Mouse (Mus musculus) midbrain, embryonic 14.5 days (tissue): ENCODE data around the gene Safb. TPM values are rescaled to one million over a fixed set of nuclear protein-coding genes. Genes with fewer than 3 reads are reported as not detected.
A peak's percentile ranks its signal among the peaks of the same experiment; 100 is the strongest.

Experiments used
- ATAC-seq: fragments of 200-750 bp; cut with Nextera tagmentation; 2 replicates; pipeline ENCODE4 v1.8.0; 2017; ENCODE audit warnings: moderate number of reproducible peaks, moderate library complexity; ENCODE audit not compliant: low FRiP score, low TSS enrichment
- DNase-seq: peaks from one replicate; pipeline ENCODE4 v3.0.0-alpha.2; 2015
- H3K27ac ChIP-seq: fragments of 300-500 bp; sonication (generic); replicated peaks from 2 replicates; pipeline ENCODE4 v1.5.1; 2014; ENCODE audit warnings: mild to moderate bottlenecking, low read depth, low read length, moderate library complexity
- H3K27me3 ChIP-seq: fragments of 300-500 bp; sonication (generic); 2 replicates; pipeline ENCODE4 v1.6.1; 2014; ENCODE audit warnings: low read length, control low read depth, mixed read lengths; ENCODE audit not compliant: control insufficient read depth, insufficient read depth
- H3K36me3 ChIP-seq: fragments of 300-500 bp; sonication (generic); 2 replicates; pipeline ENCODE4 v1.6.1; 2014; ENCODE audit warnings: low read length, control low read depth; ENCODE audit not compliant: control insufficient read depth, insufficient read depth
- H3K4me1 ChIP-seq: fragments of 300-500 bp; sonication (generic); 2 replicates; pipeline ENCODE4 v1.6.1; 2014; ENCODE audit warnings: mild to moderate bottlenecking, antibody characterized with exemption, low read length, control low read depth; ENCODE audit not compliant: control insufficient read depth, insufficient read depth
- H3K4me2 ChIP-seq: fragments of 300-500 bp; sonication (generic); 2 replicates; pipeline ENCODE4 v1.6.1; 2014; ENCODE audit warnings: mild to moderate bottlenecking, low read length, moderate library complexity
- H3K4me3 ChIP-seq: fragments of 300-500 bp; sonication (generic); replicated peaks from 2 replicates; pipeline ENCODE4 v1.5.1; 2014; ENCODE audit warnings: low read depth, low read length
- H3K9ac ChIP-seq: fragments of 300-500 bp; sonication (generic); replicated peaks from 2 replicates; pipeline ENCODE4 v1.6.1; 2014; ENCODE audit warnings: mild to moderate bottlenecking, low read length, moderate library complexity
- H3K9me3 ChIP-seq: fragments of 300-500 bp; sonication (generic); 2 replicates; pipeline ENCODE4 v1.6.1; 2016; ENCODE audit warnings: low read length, control low read depth, mixed read lengths; ENCODE audit not compliant: control insufficient read depth
- WGBS: fragments of 180-500 bp; shearing (Covaris S2); extraction: QIAGEN DNeasy Blood & Tissue Kit; methylation state at CpG from one replicate; pipeline ENCODE4 v1.1.7; 2014; 5-methylcytosine and 5-hydroxymethylcytosine counted together
- polyA plus RNA-seq: library from polyadenylated mRNA; unstranded; fragments of >200 nt; fragmentation: Nextera tagmentation; extraction: Ambion mirVana; gene quantifications from 2 replicates; pipeline ENCODE4 v1.2.1, GENCODE M21; 2014

Safb gene
- polyA plus RNA-seq, 1 experiment from 2014 or later, result 89.6 TPM

- 0 out of 2 replicates have a peak overlapping the region, but pooled peaks have one; percentile 13 for H3K27ac ChIP-seq
- DNase-seq, result peak; percentile 36
- no peak overlapping the region for H3K4me3 ChIP-seq
- no peaks in the 10 kb centered on the region for H3K4me1 ChIP-seq
- peaks cover 91% of the 10 kb centered on the region for H3K36me3 ChIP-seq
- no peak overlapping the region for H3K4me2 ChIP-seq
- WGBS, result 63% methylated on average over 1 of the region's 1 CpGs
- H3K9me3 ChIP-seq, result no peaks in the 10 kb centered on the region
- H3K27me3 ChIP-seq, result no peaks in the 10 kb centered on the region
- no peak overlapping the region for H3K9ac ChIP-seq
- no peak for ATAC-seq
Measured at GRCm38 (mm10) chr17:56572154-56572553, 12.5 kb upstream of the Safb start.

- DNase-seq, result no peak
- Histone ChIP-seq H3K27me3 (no peaks in the 10 kb centered on the region), H3K4me3 (no peak overlapping the region), H3K27ac (no peak overlapping the region), H3K9ac (no peak overlapping the region), H3K4me2 (no peak overlapping the region), H3K36me3 (peaks cover 91% of the 10 kb centered on the region), H3K9me3 (no peaks in the 10 kb centered on the region), H3K4me1 (no peaks in the 10 kb centered on the region)
- 94% methylated on average over 3 of the region's 3 CpGs for WGBS
- no peak for ATAC-seq
Measured at GRCm38 (mm10) chr17:56572939-56573338, 11.7 kb upstream of the Safb start.

GRCm38 (mm10) chr17:56583071-56583470 lies 1.6 kb upstream of the Safb start:
- H3K9ac ChIP-seq, result peak overlapping the region; percentile 72
- H3K4me2 ChIP-seq, result peak overlapping the region; percentile 94
- WGBS, result 74% methylated on average over 1 of the region's 1 CpGs
- peaks cover 61% of the 10 kb centered on the region for H3K36me3 ChIP-seq
- DNase-seq (no peak), ATAC-seq (no peak)
- H3K27me3 ChIP-seq, result no peaks in the 10 kb centered on the region
- H3K4me3 ChIP-seq, result peak overlapping the region; percentile 93
- no peaks in the 10 kb centered on the region for H3K9me3 ChIP-seq
- peaks cover 37% of the 10 kb centered on the region for H3K4me1 ChIP-seq
- H3K27ac ChIP-seq, result no peak overlapping the region

- Histone ChIP-seq H3K27me3 (no peaks in the 10 kb centered on the region), H3K27ac (peak overlapping the region; percentile 91), H3K36me3 (peaks cover 61% of the 10 kb centered on the region), H3K9me3 (no peaks in the 10 kb centered on the region), H3K4me1 (peaks cover 37% of the 10 kb centered on the region), H3K9ac (peak overlapping the region; percentile 72), H3K4me3 (peak overlapping the region; percentile 93), H3K4me2 (peak overlapping the region; percentile 94)
- 5% methylated on average over 33 of the region's 33 CpGs for WGBS
- peak; percentile 14 for DNase-seq
- ATAC-seq, result no peak
Measured at GRCm38 (mm10) chr17:56583611-56584256, 891 bp upstream of the Safb start.

- no peaks in the 10 kb centered on the region for H3K9me3 ChIP-seq
- no peaks in the 10 kb centered on the region for H3K27me3 ChIP-seq
- DNase-seq, result peak; percentile 68
- H3K27ac ChIP-seq, result peak overlapping the region; percentile 91
- peak overlapping the region; percentile 93 for H3K4me3 ChIP-seq
- H3K36me3 ChIP-seq, result peaks cover 65% of the 10 kb centered on the region
- under 1% methylated on average over 61 of the region's 61 CpGs for WGBS
- H3K9ac ChIP-seq, result peak overlapping the region; percentile 83
- peak; percentile 21; the same call in 1 of the 2 replicates for ATAC-seq
- peak overlapping the region; percentile 78 for H3K4me2 ChIP-seq
- H3K4me1 ChIP-seq, result peaks cover 37% of the 10 kb centered on the region
Measured at GRCm38 (mm10) chr17:56585171-56585821, 671 bp downstream of the Safb start.

- no peaks in the 10 kb centered on the region for H3K9me3 ChIP-seq
- no peak overlapping the region for H3K4me3 ChIP-seq
- DNase-seq (no peak), ATAC-seq (no peak)
- 68% methylated on average over 1 of the region's 1 CpGs for WGBS
- H3K36me3 ChIP-seq, result peaks cover 64% of the 10 kb centered on the region
- H3K4me2 ChIP-seq, result 0 out of 2 replicates have a peak overlapping the region, but pooled peaks have one; percentile 5
- no peak overlapping the region for H3K27ac ChIP-seq
- H3K4me1 ChIP-seq, result peaks cover 27% of the 10 kb centered on the region
- no peak overlapping the region for H3K9ac ChIP-seq
- no peaks in the 10 kb centered on the region for H3K27me3 ChIP-seq
Measured at GRCm38 (mm10) chr17:56587773-56588172, 3.1 kb downstream of the Safb start.

GRCm38 (mm10) chr17:56588921-56589320 lies 4.3 kb downstream of the Safb start:
- ATAC-seq (no peak), DNase-seq (no peak)
- Histone ChIP-seq H3K27me3 (no peaks in the 10 kb centered on the region), H3K4me2 (no peak overlapping the region), H3K9me3 (no peaks in the 10 kb centered on the region), H3K9ac (no peak overlapping the region), H3K4me1 (peaks cover 18% of the 10 kb centered on the region), H3K36me3 (peaks cover 75% of the 10 kb centered on the region), H3K4me3 (no peak overlapping the region), H3K27ac (no peak overlapping the region)
- WGBS, result 92% methylated on average over 4 of the region's 4 CpGs

GRCm38 (mm10) chr17:56592553-56592952 lies 7.9 kb downstream of the Safb start:
- Histone ChIP-seq H3K36me3 (peaks cover 98% of the 10 kb centered on the region), H3K4me1 (no peaks in the 10 kb centered on the region; the same call in none of the 2 replicates), H3K27ac (no peak overlapping the region), H3K4me2 (no peak overlapping the region), H3K27me3 (no peaks in the 10 kb centered on the region), H3K4me3 (no peak overlapping the region), H3K9me3 (no peaks in the 10 kb centered on the region), H3K9ac (no peak overlapping the region)
- no peak for DNase-seq
- ATAC-seq, result no peak
